Mouse (Mus musculus) liver, embryonic 12.5 days (tissue): ENCODE measurements at regions not wholly inside any gene's neighbourhood (a gene's known extent, or its start where the extent isn't known, plus 50 kb on each side); places are given as distances from the start of the nearest gene placed in this dataset.

Source experiments
- ATAC-seq: fragments of 200-750 bp; cut with Nextera tagmentation; 2 replicates; pipeline ENCODE4 v1.8.0; 2017; ENCODE audit warnings: moderate number of reproducible peaks, mild to moderate bottlenecking, moderate library complexity
- H3K27ac ChIP-seq: fragments of 300-500 bp; sonication (generic); 2 replicates; pipeline ENCODE4 v1.5.1; 2016; ENCODE audit warnings: mild to moderate bottlenecking
- H3K27me3 ChIP-seq: fragments of 300-500 bp; sonication (generic); replicated peaks from 2 replicates; pipeline ENCODE4 v1.6.1; 2016; ENCODE audit warnings: mild to moderate bottlenecking, moderate library complexity
- H3K36me3 ChIP-seq: fragments of 300-500 bp; sonication (generic); 2 replicates; pipeline ENCODE4 v1.6.1; 2016; ENCODE audit warnings: mild to moderate bottlenecking, moderate library complexity
- H3K4me1 ChIP-seq: fragments of 300-500 bp; sonication (generic); 2 replicates; pipeline ENCODE4 v1.6.1; 2016
- H3K4me2 ChIP-seq: fragments of 300-500 bp; sonication (generic); 2 replicates; pipeline ENCODE4 v1.6.1; 2016; ENCODE audit warnings: mild to moderate bottlenecking, moderate library complexity
- H3K4me3 ChIP-seq: fragments of 300-500 bp; sonication (generic); 2 replicates; pipeline ENCODE4 v1.5.1; 2016; ENCODE audit warnings: mild to moderate bottlenecking, moderate library complexity
- H3K9ac ChIP-seq: fragments of 300-500 bp; sonication (generic); 2 replicates; pipeline ENCODE4 v1.6.1; 2016; ENCODE audit warnings: mild to moderate bottlenecking, moderate library complexity
- H3K9me3 ChIP-seq: fragments of 300-500 bp; sonication (generic); replicated peaks from 2 replicates; pipeline ENCODE4 v1.6.1; 2016; ENCODE audit warnings: mild to moderate bottlenecking, moderate library complexity
- WGBS: fragments of 180-500 bp; shearing (Covaris S2); methylation state at CpG from one replicate; pipeline ENCODE4 v1.1.7; 2016; ENCODE audit not compliant: insufficient replicate concordance; 5-methylcytosine and 5-hydroxymethylcytosine counted together

- Histone ChIP-seq H3K4me1 (no peaks in the 10 kb centered on the region), H3K27ac (no peak overlapping the region), H3K27me3 (peaks cover 65% of the 10 kb centered on the region), H3K4me3 (no peak overlapping the region), H3K9me3 (no peaks in the 10 kb centered on the region), H3K36me3 (no peaks in the 10 kb centered on the region), H3K9ac (no peak overlapping the region), H3K4me2 (no peak overlapping the region)
- WGBS, result 41% methylated on average over 5 of the region's 5 CpGs
- ATAC-seq, result peak; percentile 57; the same call in 1 of the 2 replicates
These were observed 100.3 kb upstream of the Tle3 start for GRCm38 (mm10) chr9:61271769-61272352.

- Histone ChIP-seq H3K36me3 (no peaks in the 10 kb centered on the region), H3K27me3 (peaks cover 70% of the 10 kb centered on the region), H3K27ac (no peak overlapping the region), H3K9me3 (no peaks in the 10 kb centered on the region), H3K4me1 (peaks cover 18% of the 10 kb centered on the region), H3K9ac (no peak overlapping the region), H3K4me3 (no peak overlapping the region), H3K4me2 (no peak overlapping the region)
- WGBS, result 60% methylated on average over 9 of the region's 9 CpGs
- ATAC-seq, result no peak
These were observed 98.1 kb upstream of the Tle3 start for GRCm38 (mm10) chr9:61274020-61274419.

- H3K4me2 ChIP-seq, result peak overlapping the region; percentile 46
- H3K9ac ChIP-seq, result no peak overlapping the region
- H3K36me3 ChIP-seq, result no peaks in the 10 kb centered on the region
- peaks cover 84% of the 10 kb centered on the region for H3K27me3 ChIP-seq
- no peaks in the 10 kb centered on the region for H3K9me3 ChIP-seq
- ATAC-seq, result no peak
- WGBS, result 9% methylated on average over 21 of the region's 21 CpGs
- H3K4me3 ChIP-seq, result no peak overlapping the region
- peaks cover 21% of the 10 kb centered on the region for H3K4me1 ChIP-seq
- H3K27ac ChIP-seq, result no peak overlapping the region
These were observed 94.6 kb upstream of the Tle3 start for GRCm38 (mm10) chr9:61277369-61278215.

GRCm38 (mm10) chr9:61278216-61278758, 93.9 kb upstream of the Tle3 start:
- H3K27ac ChIP-seq, result no peak overlapping the region
- peaks cover 85% of the 10 kb centered on the region for H3K27me3 ChIP-seq
- no peak overlapping the region for H3K9ac ChIP-seq
- no peaks in the 10 kb centered on the region for H3K36me3 ChIP-seq
- ATAC-seq, result no peak
- H3K9me3 ChIP-seq, result no peaks in the 10 kb centered on the region
- H3K4me3 ChIP-seq, result no peak overlapping the region
- peaks cover 21% of the 10 kb centered on the region for H3K4me1 ChIP-seq
- peak overlapping the region; percentile 46 for H3K4me2 ChIP-seq
- 6% methylated on average over 12 of the region's 12 CpGs for WGBS

GRCm38 (mm10) chr9:61279044-61279543, 93.1 kb upstream of the Tle3 start:
- Histone ChIP-seq H3K27me3 (peaks cover 85% of the 10 kb centered on the region), H3K9ac (no peak overlapping the region), H3K27ac (no peak overlapping the region), H3K4me3 (no peak overlapping the region), H3K4me1 (peaks cover 21% of the 10 kb centered on the region), H3K36me3 (no peaks in the 10 kb centered on the region), H3K4me2 (no peak overlapping the region), H3K9me3 (no peaks in the 10 kb centered on the region)
- 37% methylated on average over 9 of the region's 9 CpGs for WGBS
- ATAC-seq, result no peak

GRCm38 (mm10) chr9:61280856-61281582, 91.1 kb upstream of the Tle3 start:
- Histone ChIP-seq H3K36me3 (no peaks in the 10 kb centered on the region), H3K27me3 (peaks cover 83% of the 10 kb centered on the region), H3K4me3 (no peak overlapping the region), H3K4me1 (peaks cover 21% of the 10 kb centered on the region), H3K27ac (no peak overlapping the region), H3K9me3 (no peaks in the 10 kb centered on the region), H3K4me2 (no peak overlapping the region), H3K9ac (no peak overlapping the region)
- no peak for ATAC-seq
- 50% methylated on average over 12 of the region's 12 CpGs for WGBS

GRCm38 (mm10) chr9:61283311-61283710, 88.9 kb upstream of the Tle3 start:
- H3K36me3 ChIP-seq, result no peaks in the 10 kb centered on the region
- WGBS, result 66% methylated on average over 5 of the region's 5 CpGs
- H3K4me2 ChIP-seq, result no peak overlapping the region
- H3K9ac ChIP-seq, result no peak overlapping the region
- H3K27ac ChIP-seq, result no peak overlapping the region
- no peak overlapping the region for H3K4me3 ChIP-seq
- peaks cover 73% of the 10 kb centered on the region for H3K27me3 ChIP-seq
- H3K4me1 ChIP-seq, result peaks cover 10% of the 10 kb centered on the region
- H3K9me3 ChIP-seq, result no peaks in the 10 kb centered on the region
- no peak for ATAC-seq

- Histone ChIP-seq H3K27ac (no peak overlapping the region), H3K4me2 (no peak overlapping the region), H3K36me3 (no peaks in the 10 kb centered on the region), H3K27me3 (peaks cover 70% of the 10 kb centered on the region), H3K4me1 (no peaks in the 10 kb centered on the region), H3K9me3 (no peaks in the 10 kb centered on the region), H3K9ac (no peak overlapping the region), H3K4me3 (no peak overlapping the region)
- ATAC-seq, result no peak
- 71% methylated on average over 8 of the region's 8 CpGs for WGBS
These were observed 87.8 kb upstream of the Tle3 start for GRCm38 (mm10) chr9:61284201-61285021.

- no peaks in the 10 kb centered on the region for H3K4me1 ChIP-seq
- no peak overlapping the region for H3K9ac ChIP-seq
- no peak overlapping the region for H3K4me2 ChIP-seq
- ATAC-seq, result no peak
- H3K27ac ChIP-seq, result no peak overlapping the region
- H3K9me3 ChIP-seq, result no peaks in the 10 kb centered on the region
- H3K36me3 ChIP-seq, result no peaks in the 10 kb centered on the region
- H3K27me3 ChIP-seq, result peaks cover 66% of the 10 kb centered on the region
- H3K4me3 ChIP-seq, result no peak overlapping the region
- WGBS, result 58% methylated on average over 4 of the region's 4 CpGs
These were observed 85.6 kb upstream of the Tle3 start for GRCm38 (mm10) chr9:61286561-61286960.

GRCm38 (mm10) chr9:61289117-61289516, 83.0 kb upstream of the Tle3 start:
- Histone ChIP-seq H3K4me3 (no peak overlapping the region), H3K27me3 (peaks cover 64% of the 10 kb centered on the region), H3K36me3 (no peaks in the 10 kb centered on the region), H3K9ac (no peak overlapping the region), H3K9me3 (no peaks in the 10 kb centered on the region), H3K4me2 (no peak overlapping the region), H3K27ac (no peak overlapping the region), H3K4me1 (no peaks in the 10 kb centered on the region)
- WGBS, result 53% methylated on average over 12 of the region's 12 CpGs
- no peak for ATAC-seq

GRCm38 (mm10) chr9:61289713-61290112, 82.5 kb upstream of the Tle3 start:
- Histone ChIP-seq H3K36me3 (no peaks in the 10 kb centered on the region), H3K27me3 (peaks cover 64% of the 10 kb centered on the region), H3K4me2 (no peak overlapping the region), H3K27ac (no peak overlapping the region), H3K4me1 (no peaks in the 10 kb centered on the region), H3K9me3 (no peaks in the 10 kb centered on the region), H3K9ac (no peak overlapping the region), H3K4me3 (no peak overlapping the region)
- no peak for ATAC-seq
- 62% methylated on average over 6 of the region's 6 CpGs for WGBS
